Mouse (Mus musculus) E14TG2a.4 (cell line): Measurements from ENCODE around the gene Themis2.

Experiments used
- CTCF ChIP-seq: conservative IDR thresholded peaks from 2 replicates; pipeline ENCODE4 v1.5.1; 2014; ENCODE audit warnings: low read length
- NANOG ChIP-seq: IDR thresholded peaks from 2 replicates; pipeline ENCODE4 v1.6.1; 2014; ENCODE audit warnings: borderline replicate concordance, low read length, mixed read lengths

DNA sequence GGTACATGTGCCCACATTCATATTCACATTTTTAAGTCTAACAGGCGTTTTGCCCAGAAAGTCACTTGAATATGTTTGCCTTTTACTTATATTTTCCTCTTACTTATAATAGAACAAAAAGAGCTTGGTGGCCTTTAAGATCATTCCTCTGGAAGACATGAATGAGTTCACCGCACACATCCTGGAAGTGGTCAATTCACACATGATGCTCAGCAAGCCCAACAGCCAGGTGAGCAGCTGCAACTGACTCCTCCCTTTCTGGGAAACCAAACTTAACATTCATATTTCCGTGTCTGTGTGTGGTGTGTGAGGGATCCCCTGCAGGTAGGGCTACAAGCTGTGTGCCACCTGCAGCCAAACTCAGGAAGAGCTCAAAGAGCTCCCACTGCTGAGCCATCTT is 21.3 kb downstream of the Themis2 start:
- TF ChIP-seq CTCF = no peak
- TF ChIP-seq NANOG = no peak
